Mouse (Mus musculus): ENCODE measurements around the gene Foxn2.
A peak's percentile ranks its signal among the peaks of the same experiment; 100 is the strongest.
"Not testable (repeated sequence)": the region's sequence is repeated elsewhere in the genome, so short reads cannot be mapped to it uniquely, and the experiment has no call there.

Foxn2 gene

DNA sequence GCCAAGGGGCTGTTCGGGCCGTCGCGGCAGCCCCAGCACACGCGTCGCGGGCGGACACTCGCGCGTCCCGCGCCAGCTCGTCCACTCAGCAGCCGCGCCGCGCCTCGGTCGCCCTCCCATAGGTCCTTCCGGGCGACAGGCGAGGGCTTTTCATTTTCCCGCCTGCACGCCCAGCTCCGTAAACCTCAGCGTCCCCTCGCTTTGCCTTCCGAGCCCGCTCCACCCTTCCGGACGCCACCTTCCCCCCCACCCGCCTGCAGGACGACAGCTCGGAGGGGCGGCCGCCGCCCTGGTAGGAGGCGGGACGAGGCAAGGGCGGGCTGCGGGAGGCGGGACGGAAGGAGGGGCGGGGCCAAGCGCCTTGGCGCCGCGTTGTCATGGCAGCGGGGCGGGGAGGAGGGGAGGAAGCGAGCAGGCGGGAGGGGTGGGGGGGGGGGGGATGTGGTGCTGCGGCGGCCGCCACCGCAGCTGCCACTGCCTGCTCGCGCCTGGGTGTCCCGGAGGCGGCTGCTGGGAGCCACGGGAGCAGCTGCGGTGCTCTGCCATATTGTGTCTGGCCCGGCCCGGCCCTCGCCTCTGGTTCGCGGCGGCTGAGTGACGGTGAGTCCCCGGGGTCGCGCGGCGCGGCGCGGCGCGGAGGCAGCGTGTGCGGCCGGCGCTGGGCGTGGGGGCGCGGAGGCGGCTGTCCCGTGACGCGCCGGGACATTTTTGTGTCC, at the start of gene Foxn2:
Gene Foxn2, plus strand, starts transcription at position 427 of the 716 bp plus-strand sequence.
- DNase-seq (ENCODE audit: low spot score) = peak; percentile 94

DNA sequence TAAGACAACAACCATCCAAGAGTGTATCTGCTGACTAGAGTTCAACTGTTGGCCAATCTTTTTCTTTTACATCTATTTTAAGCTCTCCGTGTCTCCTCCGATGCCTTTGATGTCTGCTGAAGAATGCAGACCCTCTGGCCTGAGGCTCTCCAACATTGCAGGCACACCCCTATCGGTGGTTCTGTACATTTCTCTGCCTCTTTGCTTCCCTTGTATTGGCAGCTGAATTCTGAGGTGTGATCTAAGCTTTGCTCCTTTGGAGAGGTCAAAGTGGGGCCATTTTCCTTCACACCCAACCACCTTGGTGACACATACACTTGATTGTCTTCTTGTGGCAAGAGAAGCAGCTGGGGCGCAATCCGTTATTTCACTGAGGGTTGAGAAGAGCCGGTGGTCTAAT, 43.0 kb upstream of the Foxn2 start:
- DNase-seq (ENCODE audit: low spot score) = no peak

GRCm38 (mm10) chr17:88398090-88398489, 42.4 kb upstream of the Foxn2 start:
- DNase-seq (ENCODE audit: low spot score) = no peak

DNA sequence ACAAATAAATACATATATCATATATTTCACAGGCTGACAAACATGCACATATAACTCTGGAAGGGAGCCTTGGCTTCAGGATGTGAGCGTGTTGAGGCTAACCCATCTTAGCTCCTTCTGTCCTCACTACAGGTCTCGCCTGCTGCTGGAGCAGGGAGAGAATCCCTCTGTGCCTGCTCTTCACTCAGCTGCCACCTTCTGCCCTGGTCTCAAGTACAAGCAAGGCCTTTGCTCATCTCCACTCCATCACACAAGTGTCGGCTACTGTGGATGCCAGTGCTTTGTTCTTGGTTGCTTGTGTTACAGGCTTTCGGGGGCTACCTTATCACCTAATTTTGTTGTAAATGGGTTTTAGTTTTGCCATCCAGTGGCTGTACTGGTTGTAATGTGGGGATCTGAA, 41.7 kb upstream of the Foxn2 start:
- DNase-seq (ENCODE audit: low spot score) = no peak

DNA sequence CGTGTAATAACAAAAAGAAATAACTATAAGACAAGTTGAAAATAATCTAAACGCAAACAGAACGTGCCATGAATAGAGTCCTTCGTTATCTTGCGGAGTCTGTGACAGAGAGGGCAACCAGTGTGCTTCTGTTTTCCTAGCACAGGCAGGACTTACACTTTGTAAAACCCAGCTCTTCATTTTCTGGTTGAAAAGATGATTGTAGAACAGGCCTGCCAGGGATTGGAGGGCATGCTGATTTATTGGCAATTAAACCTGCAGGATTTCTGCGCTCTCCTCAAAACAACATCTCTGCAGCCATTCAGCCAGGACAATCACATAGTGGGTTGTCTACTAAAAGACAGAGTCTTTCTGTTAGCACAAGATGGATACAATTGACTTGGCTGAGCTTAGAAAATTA, 40.4 kb upstream of the Foxn2 start:
- no peak for DNase-seq (ENCODE audit: low spot score)

DNA sequence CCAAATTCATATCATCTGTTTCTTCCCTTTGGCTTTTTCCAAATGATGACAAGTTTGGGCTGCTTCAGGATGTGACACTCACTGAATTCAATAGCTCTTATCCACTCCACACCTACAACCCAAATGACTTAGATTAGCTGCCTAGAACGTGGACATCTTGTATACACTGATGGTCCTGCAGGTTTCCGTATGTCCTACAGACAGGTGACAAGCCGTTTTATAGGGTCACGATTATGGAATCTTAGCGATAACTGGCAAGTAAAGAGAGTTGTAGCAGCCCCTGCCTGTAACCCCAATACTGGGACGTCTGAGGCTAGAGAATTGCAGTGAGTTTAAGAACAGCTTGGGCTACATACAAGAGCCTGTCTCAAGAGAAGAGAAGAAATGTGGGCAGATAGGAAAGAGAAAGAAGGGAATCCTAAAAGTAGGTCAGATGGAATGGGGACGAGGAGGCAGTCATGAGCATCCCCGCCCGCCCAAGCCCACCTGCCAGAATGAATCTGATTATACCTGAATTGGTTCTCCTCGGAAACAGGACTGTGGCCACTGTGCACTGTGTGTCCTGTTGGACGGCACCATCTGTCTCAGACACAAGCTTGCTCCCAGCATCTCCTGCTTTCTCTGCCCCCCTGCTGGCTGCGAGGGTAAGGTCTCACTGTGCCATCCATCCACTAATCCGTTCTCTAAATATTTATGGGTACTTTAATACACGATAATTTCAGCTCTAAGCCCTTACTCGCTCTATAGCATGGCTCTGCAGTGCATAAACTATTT, 39.6 kb upstream of the Foxn2 start:
- DNase-seq (ENCODE audit: low spot score) = no peak

DNA sequence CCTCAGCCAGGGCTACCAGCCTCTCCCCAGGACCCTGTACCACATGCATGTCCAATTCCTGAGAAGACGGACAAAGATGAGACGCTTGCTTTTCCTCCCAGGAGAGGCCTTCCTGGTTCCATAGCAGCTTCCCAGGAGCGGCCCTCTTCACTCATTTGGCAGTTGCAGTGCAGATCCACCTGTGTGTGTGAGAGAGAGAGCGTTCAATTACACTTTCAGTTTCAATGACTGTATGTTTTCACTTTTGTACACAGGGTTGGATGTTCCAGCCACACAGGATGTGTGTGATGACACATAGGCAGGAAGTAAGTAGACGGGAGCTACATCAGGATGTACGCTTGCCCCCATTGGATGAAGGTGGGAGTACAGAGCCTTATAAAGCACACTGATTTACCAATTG, 37.2 kb upstream of the Foxn2 start:
- no peak for DNase-seq (ENCODE audit: low spot score)

DNA sequence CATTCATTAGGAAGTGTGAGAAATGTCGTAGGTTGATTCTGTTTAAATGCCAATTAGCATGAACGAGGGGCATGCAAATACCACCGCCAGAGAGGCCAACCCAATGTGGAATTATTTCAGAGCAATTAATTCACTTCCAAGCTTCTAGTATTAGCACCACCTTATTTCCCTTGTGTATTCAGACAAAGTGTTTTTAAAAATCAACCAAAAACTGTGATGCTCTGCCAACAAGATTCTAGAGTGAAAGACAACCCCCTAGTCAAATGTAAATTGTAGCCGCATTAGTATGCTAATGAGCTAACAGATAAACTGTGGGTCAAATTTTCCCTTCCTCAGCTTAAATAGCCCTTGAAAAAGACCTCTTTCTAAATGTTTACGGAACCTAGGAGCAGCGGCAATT, 36.0 kb upstream of the Foxn2 start:
- DNase-seq (ENCODE audit: low spot score) = no peak

GRCm38 (mm10) chr17:88405076-88405475, 35.4 kb upstream of the Foxn2 start:
- DNase-seq (ENCODE audit: low spot score) = peak; percentile 43

GRCm38 (mm10) chr17:88409706-88410105, 30.8 kb upstream of the Foxn2 start:
- DNase-seq (ENCODE audit: low spot score) = no peak

DNA sequence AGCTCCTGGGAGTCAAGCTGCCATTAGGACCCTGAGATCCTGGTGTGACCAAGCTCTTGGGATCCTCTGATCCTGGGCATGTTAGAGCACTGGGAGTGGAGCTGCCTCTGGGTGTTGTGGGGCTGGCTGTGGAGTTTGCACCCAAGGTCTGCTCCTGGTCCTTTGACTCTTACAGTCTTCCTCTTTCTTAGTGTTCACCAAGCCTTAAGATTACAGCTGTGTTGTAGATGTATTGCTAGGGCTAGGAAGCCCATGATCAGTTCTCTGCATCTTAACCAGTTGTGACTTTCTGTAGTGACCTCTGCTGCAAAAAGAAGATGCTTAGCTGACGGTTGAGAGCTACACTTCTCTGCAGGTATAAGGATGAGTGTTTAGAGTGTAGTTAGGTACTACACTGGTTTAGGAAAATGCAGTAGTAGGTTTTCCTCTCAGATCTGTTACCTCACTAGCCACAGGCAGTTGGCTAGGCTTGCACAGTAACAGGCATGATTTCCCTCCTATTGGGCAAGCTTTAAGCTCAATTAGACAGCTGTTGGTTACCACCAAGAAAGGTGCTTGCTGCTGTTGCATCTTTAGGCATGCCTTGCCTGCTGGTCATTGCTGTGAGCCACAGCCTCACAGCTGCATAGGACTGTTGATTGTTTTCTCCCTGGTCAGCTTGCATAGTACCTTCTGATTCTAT, 27.2 kb upstream of the Foxn2 start:
- no peak for DNase-seq (ENCODE audit: low spot score)

GRCm38 (mm10) chr17:88420426-88420825, 20.1 kb upstream of the Foxn2 start:
- no peak for DNase-seq (ENCODE audit: low spot score)

GRCm38 (mm10) chr17:88421246-88421645, 19.3 kb upstream of the Foxn2 start:
- no peak for DNase-seq (ENCODE audit: low spot score)

- DNase-seq (ENCODE audit: low spot score) = no peak
These were observed 9.8 kb upstream of the Foxn2 start for GRCm38 (mm10) chr17:88430719-88431118.

GRCm38 (mm10) chr17:88431486-88431885, 9.0 kb upstream of the Foxn2 start:
- DNase-seq (ENCODE audit: low spot score) = no peak

- DNase-seq (ENCODE audit: low spot score) = no peak
These were observed 8.5 kb upstream of the Foxn2 start for GRCm38 (mm10) chr17:88431987-88432386.

GRCm38 (mm10) chr17:88435322-88435721, 5.2 kb upstream of the Foxn2 start:
- no peak for DNase-seq (ENCODE audit: low spot score)

DNA sequence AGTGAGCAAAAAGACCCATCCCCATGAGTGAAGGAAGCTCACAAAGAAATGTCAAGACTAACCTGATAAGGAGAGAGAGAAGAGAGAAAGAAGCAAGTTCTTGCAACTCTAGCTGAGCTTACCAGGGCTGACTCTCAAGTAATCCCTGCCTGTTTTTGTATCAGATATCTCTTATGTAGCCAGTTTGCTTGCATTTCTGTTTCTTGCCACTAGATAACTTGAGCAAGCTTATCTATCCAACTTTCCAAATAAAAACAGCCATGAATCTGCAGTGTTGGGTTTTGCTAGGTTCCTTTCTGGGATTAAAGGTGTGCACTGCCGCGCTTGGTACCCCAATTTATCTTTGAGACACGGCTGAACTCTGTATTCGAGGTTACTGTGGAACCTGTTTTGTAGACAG, 4.2 kb upstream of the Foxn2 start:
- no peak for DNase-seq (ENCODE audit: low spot score)

GRCm38 (mm10) chr17:88436749-88437148, 3.8 kb upstream of the Foxn2 start:
- DNase-seq (ENCODE audit: low spot score) = not testable (repeated sequence)

DNA sequence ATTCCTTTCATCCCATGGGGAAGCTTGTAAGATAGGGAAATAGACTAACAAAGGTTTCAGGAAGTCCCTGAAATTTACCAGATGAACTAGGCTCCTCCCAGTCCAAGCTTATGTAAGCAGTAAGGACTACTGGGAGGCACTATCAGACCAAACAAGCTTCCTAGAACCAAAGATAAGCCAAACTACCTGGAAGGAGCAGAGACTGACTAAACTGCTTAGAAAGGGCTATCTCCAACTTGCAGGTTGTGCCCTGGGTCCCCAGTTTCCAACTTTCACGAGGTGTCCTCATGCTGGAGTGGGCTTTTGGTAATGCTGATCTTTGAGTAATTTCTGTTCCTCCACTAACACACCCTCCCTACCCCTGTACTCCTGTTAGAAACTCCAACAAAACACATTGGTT, 3.1 kb upstream of the Foxn2 start:
- no peak for DNase-seq (ENCODE audit: low spot score)

DNA sequence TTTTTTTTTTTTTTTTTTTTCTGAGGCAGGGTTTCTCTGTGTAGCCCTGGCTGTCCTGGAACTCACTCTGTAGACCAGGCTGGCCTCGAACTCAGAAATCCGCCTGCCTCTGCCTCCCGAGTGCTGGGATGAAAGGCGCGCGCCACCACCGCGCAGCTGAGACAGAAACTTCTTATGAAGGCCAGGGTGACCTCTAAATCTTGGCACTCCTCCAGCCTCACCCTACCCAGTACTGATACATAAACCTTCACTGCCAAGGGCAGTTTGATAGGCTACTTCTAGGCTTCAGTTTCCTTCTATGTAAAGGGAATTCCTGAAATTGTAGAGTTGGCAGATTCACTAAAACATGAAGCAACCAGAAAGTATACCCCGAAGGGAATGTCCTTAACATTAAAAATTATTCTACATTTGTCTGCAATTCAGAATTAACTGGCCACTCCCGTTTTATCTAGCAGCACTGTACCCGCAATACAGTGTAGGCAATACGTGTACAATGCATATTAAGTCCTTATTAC, 918 bp upstream of the Foxn2 start:
- no peak for DNase-seq (ENCODE audit: low spot score)

DNA sequence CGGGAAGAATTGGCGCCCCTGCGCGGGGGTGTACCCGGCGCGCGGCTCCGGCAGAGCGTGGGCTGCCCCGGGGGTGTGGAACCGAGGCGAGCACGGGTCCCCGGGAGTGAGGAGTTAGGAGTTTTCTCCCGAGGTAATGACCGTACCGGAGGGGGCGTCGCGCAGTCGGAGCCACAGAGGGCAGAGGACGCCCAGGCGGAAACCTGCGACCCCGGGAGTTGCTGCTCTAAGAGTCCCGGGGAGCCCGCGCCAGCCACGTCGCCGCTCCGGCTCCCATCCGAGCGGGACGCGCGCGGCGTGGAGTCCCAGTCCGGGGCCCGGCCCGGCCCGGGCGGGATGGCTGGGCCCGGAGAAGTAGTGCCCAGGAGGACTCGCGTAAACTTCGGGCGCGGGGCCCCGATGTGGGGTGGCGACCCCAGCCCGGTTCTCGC, 505 bp downstream of the Foxn2 start:
- peak; percentile 55 for DNase-seq (ENCODE audit: low spot score)
